Mouse (Mus musculus): ENCODE results near the gene Pnp. TPM values are rescaled to one million over a fixed set of nuclear protein-coding genes. Genes with fewer than 3 reads are reported as not detected.
A peak's percentile ranks its signal among the peaks of the same experiment; 100 is the strongest.
"Not testable (repeated sequence)": the region's sequence is repeated elsewhere in the genome, so short reads cannot be mapped to it uniquely, and the experiment has no call there.

Pnp gene
- polyA plus RNA-seq, 1 experiment = 116 TPM

DNA sequence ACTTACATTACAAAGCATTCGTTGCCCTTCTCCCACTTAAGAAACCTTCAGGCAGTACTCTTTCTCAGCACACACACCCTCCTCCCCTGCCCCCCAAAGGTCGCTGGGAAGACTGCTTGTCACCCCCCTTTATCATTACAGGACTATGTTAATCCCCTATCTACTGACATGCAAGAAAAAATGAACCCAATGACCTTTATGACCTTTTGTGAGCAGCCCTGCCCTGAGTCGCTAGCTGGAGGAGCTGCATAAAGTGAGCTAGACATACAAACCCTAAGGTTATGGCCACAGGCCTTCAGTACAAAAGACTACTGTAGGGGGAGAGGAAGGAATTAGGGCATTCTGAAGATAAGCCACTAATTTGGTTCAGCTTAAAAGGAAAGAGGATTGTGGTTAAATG lies 19.5 kb upstream of the Pnp start:
- no peaks in the 10 kb centered on the region for H3K27me3 ChIP-seq (ENCODE audit: control insufficient read depth, insufficient read depth, low read length)
- no peak overlapping the region for H3K27ac ChIP-seq (ENCODE audit: insufficient read depth, low read depth, low read length)
- no peak for TF ChIP-seq CTCF (IDR thresholded peaks at IDR 0.05; ENCODE audit: extremely low read depth, insufficient read length, insufficient replicate concordance, low read depth, low read length)
- TF ChIP-seq POLR2A (IDR thresholded peaks at IDR 0.05; ENCODE audit: low read depth, low read length) = no peak
- peaks cover 12% of the 10 kb centered on the region for H3K36me3 ChIP-seq (ENCODE audit: control insufficient read depth, insufficient read depth, low read length)
- no peaks in the 10 kb centered on the region for H3K4me1 ChIP-seq (ENCODE audit: control insufficient read depth, insufficient read depth, insufficient read length, low read length)
- WGBS = 74% methylated on average over 3 of the region's 3 CpGs
- H3K4me3 ChIP-seq (ENCODE audit: low read depth, low read length) = no peak overlapping the region

DNA sequence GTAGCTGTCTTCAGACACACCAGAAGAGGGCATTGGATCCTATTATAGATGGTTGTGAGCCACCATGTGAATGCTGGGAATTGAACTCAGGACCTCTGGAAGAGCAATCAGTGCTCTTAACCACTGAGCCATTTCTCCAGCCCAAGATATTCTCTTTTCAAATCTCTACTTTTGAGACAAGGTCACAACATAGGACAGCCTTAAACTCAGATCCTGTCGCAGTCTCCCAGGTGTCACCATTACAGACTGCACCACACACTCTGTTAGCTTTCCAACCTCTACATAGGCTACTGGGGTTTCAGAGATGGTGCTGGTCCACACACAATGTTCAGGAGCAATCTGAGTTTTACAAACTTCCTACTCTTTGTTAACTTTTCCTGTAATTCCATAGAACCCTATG lies 7.4 kb upstream of the Pnp start:
- H3K4me3 ChIP-seq (ENCODE audit: low read depth, low read length); H3K4me1 ChIP-seq (ENCODE audit: control insufficient read depth, insufficient read depth, insufficient read length, low read length); H3K27me3 ChIP-seq (ENCODE audit: control insufficient read depth, insufficient read depth, low read length); H3K27ac ChIP-seq (ENCODE audit: insufficient read depth, low read depth, low read length): not testable (repeated sequence)
- 46% methylated on average over 1 of the region's 1 CpGs for WGBS
- H3K36me3 ChIP-seq (ENCODE audit: control insufficient read depth, insufficient read depth, low read length) = peaks cover 23% of the 10 kb centered on the region

DNA sequence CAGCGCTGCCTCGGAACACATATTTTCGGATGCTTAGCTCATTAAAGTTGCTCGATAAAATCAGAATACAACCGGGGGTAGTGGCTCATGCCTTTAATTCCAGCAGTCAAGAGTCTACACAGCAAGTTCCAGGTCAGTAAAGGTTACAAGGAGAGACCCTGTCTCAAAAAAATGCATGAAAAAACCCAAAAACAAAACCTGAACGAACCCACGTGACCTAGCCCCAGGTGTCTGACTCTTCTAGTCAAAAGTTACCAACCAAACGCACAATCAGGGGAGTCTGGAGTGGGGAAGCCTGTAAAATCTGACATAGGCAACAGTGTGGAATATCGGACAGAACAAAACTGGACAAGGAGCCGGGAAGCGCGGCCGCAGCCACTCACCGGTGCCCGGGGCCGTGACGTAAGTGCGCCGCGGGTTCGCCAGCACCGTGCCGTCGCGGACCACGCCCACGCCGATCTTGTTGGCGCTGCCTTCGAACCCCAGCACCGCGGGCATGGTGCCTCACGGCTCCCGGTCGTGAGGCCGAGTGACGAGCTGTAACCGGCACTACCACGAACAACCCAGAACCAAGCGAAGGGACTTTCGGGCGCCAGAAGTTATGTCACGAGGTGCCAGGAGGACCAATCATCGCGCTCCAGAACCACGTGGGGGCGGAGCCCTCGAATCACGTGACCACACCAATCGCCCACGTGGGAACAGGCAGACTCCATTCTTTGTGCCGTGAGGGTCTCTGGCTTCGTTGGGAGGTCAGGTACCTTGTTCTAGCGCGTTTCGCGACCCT lies 6.4 kb upstream of the Pnp start, which contains the start of the genes Osgep and Apex1:
Osgep (minus strand) TSS at position 613 of the 784 bp plus-strand sequence.
Apex1 (plus strand) TSS at position 688 of the 784 bp plus-strand sequence.
- TF ChIP-seq POLR2A (IDR thresholded peaks at IDR 0.05; ENCODE audit: low read depth, low read length) (peak; percentile 74; the same call in 1 of the 2 replicates), CTCF (IDR thresholded peaks at IDR 0.05; ENCODE audit: extremely low read depth, insufficient read length, insufficient replicate concordance, low read depth, low read length) (no peak)
- Histone ChIP-seq H3K27me3 (ENCODE audit: control insufficient read depth, insufficient read depth, low read length) (no peaks in the 10 kb centered on the region), H3K36me3 (ENCODE audit: control insufficient read depth, insufficient read depth, low read length) (peaks cover 29% of the 10 kb centered on the region), H3K4me3 (ENCODE audit: low read depth, low read length) (peak within 1 kb of the TSS; percentile 85), H3K27ac (ENCODE audit: insufficient read depth, low read depth, low read length) (peak within 1 kb of the TSS; percentile 93), H3K4me1 (ENCODE audit: control insufficient read depth, insufficient read depth, insufficient read length, low read length) (peaks cover 3% of the 10 kb centered on the region; the same call in 1 of the 2 replicates)
- 1% methylated on average over 57 of the region's 57 CpGs for WGBS

DNA sequence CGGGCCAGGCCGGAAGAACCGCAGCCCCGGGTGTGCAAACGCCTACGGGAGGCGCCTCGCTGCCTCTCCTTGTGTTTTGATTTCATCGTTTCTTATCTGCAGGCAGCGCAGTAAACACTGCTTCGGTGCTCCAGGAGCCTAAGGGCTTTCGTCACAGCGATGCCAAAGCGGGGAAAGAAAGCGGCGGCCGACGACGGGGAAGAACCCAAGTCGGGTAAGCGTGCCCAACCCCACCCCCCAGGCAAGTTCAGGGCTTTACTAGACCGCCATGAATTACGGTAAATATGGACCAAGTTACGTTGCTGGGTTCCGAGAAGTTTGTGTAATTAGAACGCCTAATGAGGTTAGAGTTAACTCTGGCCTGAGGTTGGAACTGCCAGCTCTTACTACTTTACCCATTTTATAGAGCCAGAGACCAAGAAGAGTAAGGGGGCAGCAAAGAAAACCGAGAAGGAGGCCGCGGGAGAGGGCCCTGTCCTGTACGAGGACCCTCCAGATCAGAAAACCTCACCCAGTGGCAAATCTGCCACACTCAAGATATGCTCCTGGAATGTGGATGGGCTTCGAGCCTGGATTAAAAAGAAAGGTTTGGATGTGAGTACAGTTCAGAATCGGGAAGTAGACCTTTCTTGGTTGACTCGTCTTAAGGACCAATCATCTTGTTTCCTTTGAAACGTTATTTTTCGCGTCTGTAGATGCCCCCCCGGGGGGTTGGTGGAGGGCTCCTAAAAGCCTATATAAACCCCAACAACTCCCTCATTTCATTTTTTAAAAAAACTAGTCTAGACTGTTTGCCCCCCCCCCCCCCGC lies 5.6 kb upstream of the Pnp start:
- WGBS = under 1% methylated on average over 38 of the region's 38 CpGs

DNA sequence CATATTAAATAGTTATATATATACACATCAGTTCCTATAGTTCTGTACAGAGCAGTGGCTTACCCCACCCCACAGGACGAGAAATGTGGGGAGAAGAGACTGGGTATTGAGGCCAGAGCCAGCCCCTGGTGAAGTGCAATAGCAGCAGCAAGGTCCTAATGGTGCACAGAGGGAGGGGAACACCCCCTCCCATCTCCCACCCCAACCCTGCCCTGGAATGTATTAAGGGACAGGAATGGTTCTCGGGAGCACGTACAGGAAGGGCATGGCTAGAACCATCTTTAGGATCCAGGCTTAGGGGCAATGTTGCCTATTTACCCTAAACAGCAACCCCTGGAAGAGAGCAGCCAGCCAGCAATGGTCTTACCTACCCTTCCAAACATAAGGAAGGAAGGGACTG lies 3.5 kb upstream of the Pnp start:
- Histone ChIP-seq H3K27me3 (ENCODE audit: control insufficient read depth, insufficient read depth, low read length) (no peaks in the 10 kb centered on the region), H3K4me3 (ENCODE audit: low read depth, low read length) (no peak overlapping the region), H3K27ac (ENCODE audit: insufficient read depth, low read depth, low read length) (no peak overlapping the region), H3K36me3 (ENCODE audit: control insufficient read depth, insufficient read depth, low read length) (peaks cover 29% of the 10 kb centered on the region), H3K4me1 (ENCODE audit: control insufficient read depth, insufficient read depth, insufficient read length, low read length) (peaks cover 11% of the 10 kb centered on the region; the same call in 1 of the 2 replicates)
- TF ChIP-seq CTCF (IDR thresholded peaks at IDR 0.05; ENCODE audit: extremely low read depth, insufficient read length, insufficient replicate concordance, low read depth, low read length) (no peak), POLR2A (IDR thresholded peaks at IDR 0.05; ENCODE audit: low read depth, low read length) (no peak)
- 70% methylated on average over 3 of the region's 3 CpGs for WGBS

More for the DNA sequence above, 5.6 kb upstream of the Pnp start:
- Histone ChIP-seq H3K27me3 (ENCODE audit: control insufficient read depth, insufficient read depth, low read length) (no peaks in the 10 kb centered on the region), H3K36me3 (ENCODE audit: control insufficient read depth, insufficient read depth, low read length) (peaks cover 29% of the 10 kb centered on the region), H3K4me3 (ENCODE audit: low read depth, low read length) (peak overlapping the region; percentile 85), H3K27ac (ENCODE audit: insufficient read depth, low read depth, low read length) (peak overlapping the region; percentile 65), H3K4me1 (ENCODE audit: control insufficient read depth, insufficient read depth, insufficient read length, low read length) (peaks cover 9% of the 10 kb centered on the region; the same call in 1 of the 2 replicates)
- TF ChIP-seq POLR2A (IDR thresholded peaks at IDR 0.05; ENCODE audit: low read depth, low read length) (no peak), CTCF (IDR thresholded peaks at IDR 0.05; ENCODE audit: extremely low read depth, insufficient read length, insufficient replicate concordance, low read depth, low read length) (no peak)

DNA sequence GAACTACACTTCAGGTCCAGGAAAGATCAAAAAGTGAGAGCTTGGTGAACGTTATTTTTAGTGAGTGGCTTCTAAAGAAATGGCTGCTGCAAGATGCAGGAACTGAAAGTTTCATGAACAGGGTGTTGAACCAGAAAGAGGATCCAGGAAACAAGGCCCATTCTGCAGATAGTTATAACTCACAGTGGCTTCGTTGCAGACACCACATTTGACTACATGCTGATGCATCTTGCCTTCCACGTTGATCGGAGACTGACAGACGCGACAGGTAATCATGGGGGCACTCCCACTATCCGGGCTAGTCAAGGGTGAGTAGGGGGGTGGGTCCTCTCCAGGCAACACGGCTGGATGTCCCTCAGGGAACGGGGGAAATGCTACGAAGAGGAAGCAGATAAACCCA lies 931 bp upstream of the Pnp start:
- Histone ChIP-seq H3K4me1 (ENCODE audit: control insufficient read depth, insufficient read depth, insufficient read length, low read length) (peaks cover 11% of the 10 kb centered on the region; the same call in 1 of the 2 replicates), H3K36me3 (ENCODE audit: control insufficient read depth, insufficient read depth, low read length) (peaks cover 29% of the 10 kb centered on the region), H3K27me3 (ENCODE audit: control insufficient read depth, insufficient read depth, low read length) (no peaks in the 10 kb centered on the region), H3K4me3 (ENCODE audit: low read depth, low read length) (peak overlapping the region; percentile 72), H3K27ac (ENCODE audit: insufficient read depth, low read depth, low read length) (peak overlapping the region; percentile 92)
- TF ChIP-seq CTCF (IDR thresholded peaks at IDR 0.05; ENCODE audit: extremely low read depth, insufficient read length, insufficient replicate concordance, low read depth, low read length) (no peak), POLR2A (IDR thresholded peaks at IDR 0.05; ENCODE audit: low read depth, low read length) (no peak)
- WGBS = 5% methylated on average over 10 of the region's 10 CpGs

DNA sequence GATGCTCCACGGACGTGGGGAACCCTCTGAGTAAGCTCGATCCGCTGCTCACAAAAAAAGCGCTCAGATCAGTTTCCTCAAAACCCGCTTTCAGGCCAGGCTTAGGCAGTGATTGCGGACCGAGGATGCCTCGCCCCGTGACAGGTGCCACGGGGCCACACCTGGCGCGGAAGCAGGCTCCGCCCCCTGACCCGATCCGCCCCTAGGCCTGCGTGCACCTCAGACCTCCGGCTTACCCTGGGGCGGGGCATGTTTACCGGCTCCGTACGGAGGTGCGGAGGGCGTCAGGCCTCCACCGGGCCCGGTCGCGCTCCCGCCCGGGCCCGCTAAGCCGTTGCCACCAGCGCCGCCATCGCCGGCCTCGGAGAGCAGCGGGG lies 517 bp upstream of the Pnp start:
- TF ChIP-seq CTCF (IDR thresholded peaks at IDR 0.05; ENCODE audit: extremely low read depth, insufficient read length, insufficient replicate concordance, low read depth, low read length) (no peak), POLR2A (IDR thresholded peaks at IDR 0.05; ENCODE audit: low read depth, low read length) (no peak)
- H3K27me3 ChIP-seq (ENCODE audit: control insufficient read depth, insufficient read depth, low read length) = no peaks in the 10 kb centered on the region
- peak overlapping the region; percentile 72 for H3K4me3 ChIP-seq (ENCODE audit: low read depth, low read length)
- under 1% methylated on average over 38 of the region's 38 CpGs for WGBS
- peaks cover 29% of the 10 kb centered on the region for H3K36me3 ChIP-seq (ENCODE audit: control insufficient read depth, insufficient read depth, low read length)
- peaks cover 9% of the 10 kb centered on the region; the same call in 1 of the 2 replicates for H3K4me1 ChIP-seq (ENCODE audit: control insufficient read depth, insufficient read depth, insufficient read length, low read length)
- H3K27ac ChIP-seq (ENCODE audit: insufficient read depth, low read depth, low read length) = peak overlapping the region; percentile 92
